Mouse (Mus musculus) v-Abl transformed pro-B cells (cell line): ENCODE measurements around the gene Ush1g.

Experiments used
- in situ Hi-C, 2 experiments: fragments of 400-800 bp; cut with MboI; formaldehyde crosslinking; loops; one replicate each; pipeline ENCODE4 v1.15.1; 2025; ENCODE audit not compliant: unreplicated experiment in 2 of 2

Ush1g gene

GRCm38 (mm10) chr11:115275509-115275908, 46.3 kb downstream of the Ush1g start:
- in situ Hi-C loops: loop anchor here in 1 of 2 experiments (10.0 kb wide), 1 partner anchor 181 kb away; the partner anchor contains the start of gene Rab37

DNA sequence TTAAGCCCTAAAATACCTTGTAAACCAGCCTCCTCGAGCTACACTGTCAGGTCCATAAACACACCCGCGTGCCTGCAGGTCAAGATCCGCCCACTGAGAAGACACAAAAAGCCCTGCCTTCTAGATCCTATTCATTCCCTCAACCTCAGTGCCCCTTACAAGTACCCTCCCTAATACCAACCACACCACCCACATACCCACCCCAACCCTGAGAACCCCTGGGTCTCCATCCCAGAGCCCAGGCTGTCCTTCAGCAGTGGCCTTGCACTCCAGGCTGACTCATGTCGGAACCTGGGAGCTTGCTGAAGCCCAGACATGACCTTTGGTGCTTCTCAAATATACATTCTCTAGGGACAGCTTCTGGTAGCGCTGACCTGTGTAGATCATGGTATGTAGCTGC, 47.1 kb downstream of the Ush1g start:
- in situ Hi-C loops: loop anchor here (5.0 to 25.0 kb wide), 4 partner anchors 72 to 192 kb away; partner anchors contain the start of genes Rab37 (in 1 of the 2) and Slc9a3r1 (in 1 of the 2)

DNA sequence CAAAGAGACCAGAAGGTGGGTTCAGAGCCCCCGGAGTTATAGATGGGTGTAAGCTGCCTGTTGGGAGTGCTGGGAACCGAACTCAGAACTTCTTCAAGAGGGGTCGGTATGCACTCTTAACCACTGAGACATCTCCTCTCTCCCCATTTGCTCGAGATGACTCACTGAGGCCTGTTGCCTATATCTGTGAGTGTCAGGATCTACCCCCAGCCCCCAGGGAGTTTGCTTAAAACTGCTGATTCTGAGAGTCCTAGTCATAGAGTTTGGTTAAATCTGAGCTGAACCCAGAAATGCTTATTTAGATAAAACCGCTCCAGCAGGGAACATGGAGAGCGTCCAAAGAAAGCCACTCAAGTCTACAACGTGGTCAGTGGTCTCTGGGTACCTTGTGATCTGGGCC, 47.7 kb downstream of the Ush1g start:
- in situ Hi-C loops: loop anchor here (5.0 to 25.0 kb wide), 4 partner anchors 72 to 192 kb away; partner anchors contain the start of genes Rab37 (in 1 of the 2) and Slc9a3r1 (in 1 of the 2)

DNA sequence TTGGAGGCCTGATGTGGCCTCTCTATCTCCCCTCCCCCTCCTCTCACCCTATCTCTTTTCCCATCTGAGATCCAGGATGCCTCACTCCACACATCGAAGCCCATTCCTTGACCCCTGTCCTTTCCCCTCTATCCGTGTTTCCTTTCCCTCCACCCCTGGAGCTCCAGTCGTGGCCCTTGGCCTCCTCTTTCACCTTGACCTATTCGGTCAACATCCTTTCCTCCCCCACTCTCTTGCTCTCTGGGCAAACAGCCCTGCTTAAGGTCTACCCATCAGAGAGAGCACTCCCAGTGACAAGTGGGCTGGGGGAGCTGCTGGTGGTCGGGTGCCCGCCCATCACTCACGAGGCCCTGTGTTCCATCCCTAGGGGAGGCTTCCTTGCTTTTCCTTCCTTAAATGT, 48.1 kb downstream of the Ush1g start:
- in situ Hi-C loops: loop anchor here (5.0 to 25.0 kb wide), 4 partner anchors 71 to 191 kb away; partner anchors contain the start of genes Rab37 (in 1 of the 2) and Slc9a3r1 (in 1 of the 2)

DNA sequence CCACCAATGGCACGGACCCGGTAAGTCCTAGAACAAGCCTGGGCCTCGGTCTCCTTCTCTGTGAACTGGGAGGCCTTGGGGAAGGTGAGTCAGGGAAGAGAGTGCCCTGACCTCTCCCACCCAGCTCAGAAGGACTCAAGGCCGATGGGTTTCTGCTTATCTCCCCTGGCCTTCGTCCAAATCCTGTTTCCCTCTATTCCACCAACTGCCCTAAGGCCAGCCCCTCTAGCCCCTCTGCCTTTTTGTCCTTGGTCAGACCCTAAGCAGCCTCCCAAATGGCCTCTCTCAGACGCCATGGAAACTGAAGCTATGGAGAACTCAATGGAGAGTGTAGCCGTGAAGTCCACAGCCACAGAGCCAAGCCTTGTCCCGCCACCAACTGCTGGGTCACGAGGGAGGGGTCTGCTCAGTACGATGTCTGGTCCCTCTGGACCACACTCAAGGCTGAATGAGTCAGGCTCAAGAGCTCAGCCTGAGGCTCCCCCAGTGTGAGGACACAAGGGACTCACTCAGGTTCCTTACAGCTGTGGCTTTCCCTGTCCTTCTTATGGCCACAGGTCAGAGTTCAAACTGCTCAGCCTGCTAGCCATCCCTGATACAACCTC, 48.8 kb downstream of the Ush1g start:
- in situ Hi-C loops: loop anchor here (5.0 to 25.0 kb wide), 4 partner anchors 71 to 191 kb away; partner anchors contain the start of genes Rab37 (in 1 of the 2) and Slc9a3r1 (in 1 of the 2)

GRCm38 (mm10) chr11:115271481-115271880, 50.4 kb downstream of the Ush1g start:
- in situ Hi-C loops: loop anchor here (5.0 to 25.0 kb wide), 4 partner anchors 69 to 189 kb away; partner anchors contain the start of genes Rab37 (in 1 of the 2) and Slc9a3r1 (in 1 of the 2)

DNA sequence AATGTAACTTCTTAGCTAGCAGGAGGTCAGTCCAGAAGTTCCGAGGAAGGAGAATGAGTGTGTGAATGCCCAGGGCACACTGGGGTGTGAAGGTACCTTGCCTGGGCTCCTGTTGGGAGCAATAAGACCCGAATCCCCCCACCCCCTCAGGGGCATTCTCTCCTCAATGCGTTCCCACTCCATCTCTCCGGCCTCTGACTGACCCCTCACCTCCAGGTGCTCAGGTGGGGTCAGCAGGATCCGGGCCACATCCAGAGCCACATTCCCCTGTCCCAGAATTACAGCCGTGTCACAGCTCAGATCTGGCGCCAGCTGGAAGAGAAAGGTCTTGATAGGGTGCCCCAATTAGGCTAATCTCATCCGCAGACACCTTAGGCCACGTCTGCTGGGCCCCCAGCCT, 50.8 kb downstream of the Ush1g start:
- in situ Hi-C loops: loop anchor here (5.0 to 25.0 kb wide), 4 partner anchors 69 to 189 kb away; partner anchors contain the start of genes Rab37 (in 1 of the 2) and Slc9a3r1 (in 1 of the 2)

DNA sequence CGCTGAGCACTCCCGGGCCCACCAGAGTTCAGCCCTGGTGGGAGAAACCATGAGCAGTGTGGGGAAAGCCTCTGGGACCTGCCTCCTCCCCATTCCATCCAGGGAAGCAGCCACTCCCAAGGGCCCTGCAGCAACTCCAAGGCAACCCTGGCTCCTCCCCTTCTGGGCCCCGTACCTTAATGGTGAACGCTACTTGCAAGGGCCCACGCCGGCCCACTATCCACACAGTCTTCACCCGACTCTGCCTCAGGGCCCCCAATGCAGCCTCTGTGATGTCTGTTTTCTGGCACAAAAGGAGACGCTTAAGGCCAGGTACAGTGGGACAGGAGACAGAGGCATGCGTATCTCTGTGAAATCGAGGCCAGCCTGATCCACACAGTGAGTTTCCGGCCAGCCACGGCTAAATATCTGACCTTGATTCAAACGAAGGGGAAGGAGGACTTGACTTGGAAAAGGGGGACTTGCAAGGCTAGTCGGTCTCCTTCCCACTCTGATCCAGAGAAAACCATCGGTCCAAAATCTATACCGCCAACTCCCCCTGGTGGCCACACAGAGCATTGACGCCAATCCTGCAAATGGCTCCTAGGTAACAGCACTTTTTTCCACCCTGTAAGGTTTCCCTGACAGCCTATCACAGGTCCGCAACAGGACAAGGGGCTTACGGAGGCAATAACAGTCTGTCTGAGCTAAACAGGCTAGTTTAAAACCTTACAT, 51.5 kb downstream of the Ush1g start:
- in situ Hi-C loops: loop anchor here (5.0 to 25.0 kb wide), 4 partner anchors 68 to 188 kb away; partner anchors contain the start of genes Rab37 (in 1 of the 2) and Slc9a3r1 (in 1 of the 2)

DNA sequence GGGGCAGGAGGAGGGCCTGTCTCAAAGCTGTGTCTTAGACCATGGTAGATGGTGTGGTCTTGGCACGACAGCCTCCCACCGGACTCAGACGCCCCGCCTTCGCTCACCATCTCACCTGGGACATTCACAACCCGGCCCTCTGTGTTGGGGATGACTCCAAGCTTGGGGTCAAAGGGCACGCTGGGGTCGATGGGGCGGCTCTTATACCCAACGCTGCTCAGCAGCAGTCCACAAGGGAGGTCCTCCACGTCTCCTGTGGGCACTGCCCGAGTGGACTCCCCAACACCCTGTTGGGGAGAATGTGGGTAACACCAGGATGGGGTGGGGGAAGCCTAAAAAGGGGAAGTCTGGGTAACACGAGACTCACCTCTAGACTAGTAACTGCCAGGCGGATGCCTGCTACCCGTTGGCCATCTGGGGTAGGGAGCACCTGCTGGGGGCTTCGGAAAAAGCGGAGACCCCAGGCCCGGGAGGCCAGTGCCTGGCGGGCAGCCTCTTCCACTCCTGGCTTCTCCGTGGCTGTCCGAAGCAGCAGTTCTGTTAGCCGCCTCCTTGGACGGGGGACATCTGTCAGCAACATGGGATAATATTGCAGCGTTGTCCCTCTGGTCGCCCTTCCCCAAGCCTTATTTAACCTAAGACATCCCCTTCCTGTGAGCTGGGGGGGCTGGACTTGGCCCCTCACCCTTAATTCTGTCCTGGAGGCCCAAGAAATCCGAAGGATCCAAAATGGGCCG, 52.3 kb downstream of the Ush1g start:
- in situ Hi-C loops: loop anchor here (5.0 to 25.0 kb wide), 5 partner anchors 37 to 187 kb away; partner anchors contain the start of genes Rab37 (in 1 of the 2) and Slc9a3r1 (in 1 of the 2)

DNA sequence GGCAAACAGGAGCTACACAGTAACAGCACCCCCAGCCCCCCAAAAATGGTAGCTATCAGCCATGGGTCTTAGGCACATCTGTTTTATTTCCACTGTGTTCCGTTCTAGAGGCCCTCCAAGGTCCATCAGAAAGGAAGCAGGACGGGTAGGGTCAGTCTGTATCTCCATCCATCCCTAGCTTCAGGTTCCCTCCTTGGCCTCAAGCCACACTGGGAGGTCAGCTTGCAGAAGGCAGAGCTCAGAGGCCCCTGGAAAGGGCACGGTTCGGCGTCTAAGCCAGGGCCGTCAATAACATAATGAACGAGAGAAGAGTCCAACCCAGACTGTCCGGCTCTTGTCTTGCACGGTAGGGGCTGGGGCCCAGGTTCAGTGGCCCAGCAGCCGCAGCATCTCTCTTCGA, 53.9 kb downstream of the Ush1g start:
- in situ Hi-C loops: loop anchor here (5.0 to 25.0 kb wide), 3 partner anchors 36 to 106 kb away; partner anchors contain the start of gene Slc9a3r1 (in 1 of the 2)

GRCm38 (mm10) chr11:115267061-115267883, 54.6 kb downstream of the Ush1g start, which contains the start of gene Grin2c:
Gene Grin2c, minus strand, starts transcription at chr11:115267243.
- in situ Hi-C loops: loop anchor here (5.0 to 25.0 kb wide), 3 partner anchors 35 to 105 kb away; partner anchors contain the start of gene Slc9a3r1 (in 1 of the 2)

- in situ Hi-C loops: loop anchor here (5.0 to 25.0 kb wide), 3 partner anchors 34 to 104 kb away; partner anchors contain the start of gene Slc9a3r1 (in 1 of the 2)
Observed at GRCm38 (mm10) chr11:115266400-115266778, 55.5 kb downstream of the Ush1g start.

DNA sequence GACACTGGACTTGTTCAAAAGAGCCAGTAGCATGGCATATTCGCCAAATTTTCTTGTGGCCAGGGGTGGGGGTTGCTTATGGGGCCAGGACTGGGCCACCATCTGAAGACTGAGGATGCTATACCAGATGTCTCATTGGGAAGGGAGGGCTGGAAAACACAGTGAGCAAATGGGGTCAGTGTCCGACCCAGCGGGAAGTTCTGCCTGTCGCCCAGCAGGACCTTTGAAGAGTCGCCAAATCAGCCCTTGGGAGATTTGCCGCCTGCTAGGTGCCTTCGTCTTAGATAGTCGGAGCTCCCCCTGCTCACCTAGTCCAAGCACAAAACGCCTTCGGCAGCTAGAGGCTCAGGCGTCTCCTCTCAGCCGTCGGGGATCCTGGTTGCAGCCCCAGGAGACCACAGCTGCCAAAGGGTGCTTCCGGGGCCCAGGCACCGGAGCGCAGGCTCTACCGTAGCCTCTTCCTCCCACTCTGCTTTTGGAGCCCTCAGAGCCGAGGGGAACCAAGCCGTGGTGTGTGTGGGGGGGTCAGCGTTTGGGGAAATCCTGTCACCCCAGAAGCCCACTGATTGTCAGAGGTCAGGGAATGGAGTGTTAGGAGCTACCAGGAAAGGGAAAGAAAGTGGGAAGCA, 56.0 kb downstream of the Ush1g start:
- in situ Hi-C loops: loop anchor here (5.0 to 25.0 kb wide), 3 partner anchors 34 to 104 kb away; partner anchors contain the start of gene Slc9a3r1 (in 1 of the 2)
